Mouse (Mus musculus): Measurements from ENCODE around the gene Dnmt3c.
"Not testable (repeated sequence)": the region's sequence is repeated elsewhere in the genome, so short reads cannot be mapped to it uniquely, and the experiment has no call there.

Dnmt3c gene

DNA sequence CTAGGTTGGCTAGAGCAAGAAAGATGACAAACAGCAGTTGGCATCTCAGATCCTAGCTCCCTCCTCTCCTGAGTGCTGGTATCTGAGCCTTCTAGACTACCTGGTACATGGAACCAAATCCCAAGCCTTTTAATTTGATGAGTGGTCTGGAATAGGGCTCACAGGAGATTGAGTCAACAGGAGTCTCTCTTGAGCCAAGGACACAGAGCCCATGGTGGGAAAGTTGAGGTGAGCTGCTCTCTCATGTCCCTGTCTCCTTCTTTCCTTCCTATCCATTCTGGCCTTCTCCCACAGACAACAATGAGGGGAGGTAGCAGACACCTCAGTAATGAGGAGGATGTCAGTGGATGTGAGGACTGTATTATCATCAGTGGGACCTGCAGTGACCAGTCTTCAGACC is at the start of gene Dnmt3c:
TSS of gene Dnmt3c (plus strand) at position 301 of the 400 bp plus-strand sequence.
- no peak within 1 kb of the TSS for H3K4me3 ChIP-seq (replicated peaks; ENCODE audit: low read length)
- H3K27me3 ChIP-seq (ENCODE audit: insufficient read depth, low read length): 0 out of 2 replicates have a peak, but pooled peaks cover 10% of the 10 kb centered on the region
- no peaks in the 10 kb centered on the region for H3K4me1 ChIP-seq (replicated peaks; ENCODE audit: low read depth, low read length)
- no peaks in the 10 kb centered on the region for H3K36me3 ChIP-seq (ENCODE audit: insufficient read depth, low read length)
- TF ChIP-seq CTCF (conservative IDR thresholded peaks at IDR 0.05; ENCODE audit: low read length) (no peak), NANOG (IDR thresholded peaks at IDR 0.05; ENCODE audit: borderline replicate concordance, low read length) (no peak), POU5F1 (IDR thresholded peaks at IDR 0.05; ENCODE audit: borderline replicate concordance, low read length) (no peak)
- H3K9me3 ChIP-seq (ENCODE audit: low read length): no peaks in the 10 kb centered on the region

GRCm38 (mm10) chr2:153648773-153649297 is 47.6 kb upstream of the Dnmt3c start:
- Histone ChIP-seq H3K27me3 (ENCODE audit: insufficient read depth, low read length) (peaks cover 48% of the 10 kb centered on the region), H3K9me3 (ENCODE audit: low read length) (no peaks in the 10 kb centered on the region), H3K4me1 (replicated peaks; ENCODE audit: low read depth, low read length) (peaks cover 63% of the 10 kb centered on the region), H3K4me3 (replicated peaks; ENCODE audit: low read length) (peak overlapping the region; percentile 97), H3K36me3 (ENCODE audit: insufficient read depth, low read length) (peaks cover 26% of the 10 kb centered on the region)
- TF ChIP-seq POU5F1 (IDR thresholded peaks at IDR 0.05; ENCODE audit: borderline replicate concordance, low read length) (no peak), CTCF (conservative IDR thresholded peaks at IDR 0.05; ENCODE audit: low read length) (no peak), NANOG (IDR thresholded peaks at IDR 0.05; ENCODE audit: borderline replicate concordance, low read length) (no peak)

GRCm38 (mm10) chr2:153649298-153650013 is 47.0 kb upstream of the Dnmt3c start, which contains the start of gene Dnmt3b:
Dnmt3b (plus strand) TSS chr2:153649450.
- peaks cover 63% of the 10 kb centered on the region for H3K4me1 ChIP-seq (replicated peaks; ENCODE audit: low read depth, low read length)
- TF ChIP-seq POU5F1 (IDR thresholded peaks at IDR 0.05; ENCODE audit: borderline replicate concordance, low read length) (no peak), CTCF (conservative IDR thresholded peaks at IDR 0.05; ENCODE audit: low read length) (no peak), NANOG (IDR thresholded peaks at IDR 0.05; ENCODE audit: borderline replicate concordance, low read length) (no peak)
- peak within 1 kb of the TSS; percentile 97 for H3K4me3 ChIP-seq (replicated peaks; ENCODE audit: low read length)

GRCm38 (mm10) chr2:153650014-153650687 is 46.3 kb upstream of the Dnmt3c start:
- TF ChIP-seq NANOG (IDR thresholded peaks at IDR 0.05; ENCODE audit: borderline replicate concordance, low read length) (no peak), CTCF (conservative IDR thresholded peaks at IDR 0.05; ENCODE audit: low read length) (no peak), POU5F1 (IDR thresholded peaks at IDR 0.05; ENCODE audit: borderline replicate concordance, low read length) (no peak)
- peak overlapping the region; percentile 97 for H3K4me3 ChIP-seq (replicated peaks; ENCODE audit: low read length)
- no peaks in the 10 kb centered on the region for H3K9me3 ChIP-seq (ENCODE audit: low read length)
- H3K27me3 ChIP-seq (ENCODE audit: insufficient read depth, low read length): peaks cover 48% of the 10 kb centered on the region
- peaks cover 39% of the 10 kb centered on the region for H3K36me3 ChIP-seq (ENCODE audit: insufficient read depth, low read length)
- H3K4me1 ChIP-seq (replicated peaks; ENCODE audit: low read depth, low read length): peaks cover 63% of the 10 kb centered on the region

More at GRCm38 (mm10) chr2:153649298-153650013, 47.0 kb upstream of the Dnmt3c start, which contains the start of gene Dnmt3b:
- Histone ChIP-seq H3K36me3 (ENCODE audit: insufficient read depth, low read length) (peaks cover 32% of the 10 kb centered on the region), H3K9me3 (ENCODE audit: low read length) (no peaks in the 10 kb centered on the region), H3K27me3 (ENCODE audit: insufficient read depth, low read length) (peaks cover 48% of the 10 kb centered on the region)

GRCm38 (mm10) chr2:153651681-153652080 is 44.8 kb upstream of the Dnmt3c start:
- Histone ChIP-seq H3K27me3 (ENCODE audit: insufficient read depth, low read length) (peaks cover 37% of the 10 kb centered on the region), H3K4me1 (replicated peaks; ENCODE audit: low read depth, low read length) (peaks cover 73% of the 10 kb centered on the region), H3K4me3 (replicated peaks; ENCODE audit: low read length) (peak overlapping the region; percentile 97), H3K9me3 (ENCODE audit: low read length) (no peaks in the 10 kb centered on the region), H3K36me3 (ENCODE audit: insufficient read depth, low read length) (peaks cover 55% of the 10 kb centered on the region)
- TF ChIP-seq CTCF (conservative IDR thresholded peaks at IDR 0.05; ENCODE audit: low read length) (no peak), NANOG (IDR thresholded peaks at IDR 0.05; ENCODE audit: borderline replicate concordance, low read length) (no peak), POU5F1 (IDR thresholded peaks at IDR 0.05; ENCODE audit: borderline replicate concordance, low read length) (no peak)

DNA sequence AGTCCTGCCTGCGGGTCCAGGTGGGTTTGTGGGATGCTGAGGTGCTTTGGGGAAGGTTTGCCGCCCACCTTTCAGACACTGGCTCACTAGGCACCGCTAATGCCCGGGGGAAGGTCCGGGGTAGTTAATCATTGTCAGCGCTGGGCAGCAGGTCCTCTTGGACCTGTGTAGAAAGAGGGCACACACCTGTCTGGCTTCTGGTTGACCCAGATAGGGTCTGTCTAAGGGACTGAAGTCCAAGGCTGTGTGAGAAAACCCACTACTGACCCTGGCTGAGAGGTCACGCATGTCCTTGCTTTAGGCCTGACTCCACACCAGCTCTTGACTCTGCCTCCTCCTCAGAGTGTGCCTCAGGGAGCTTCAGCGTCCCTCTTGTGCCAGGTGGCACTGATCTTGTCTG is 38.8 kb upstream of the Dnmt3c start:
- H3K9me3 ChIP-seq (ENCODE audit: low read length); H3K4me3 ChIP-seq (replicated peaks; ENCODE audit: low read length); H3K27me3 ChIP-seq (ENCODE audit: insufficient read depth, low read length): not testable (repeated sequence)
- Histone ChIP-seq H3K36me3 (ENCODE audit: insufficient read depth, low read length) (peaks cover 89% of the 10 kb centered on the region), H3K4me1 (replicated peaks; ENCODE audit: low read depth, low read length) (peaks cover 70% of the 10 kb centered on the region)

- H3K4me3 ChIP-seq (replicated peaks; ENCODE audit: low read length): no peak overlapping the region
- H3K9me3 ChIP-seq (ENCODE audit: low read length): no peaks in the 10 kb centered on the region
- no peaks in the 10 kb centered on the region for H3K27me3 ChIP-seq (ENCODE audit: insufficient read depth, low read length)
- no peak for TF ChIP-seq CTCF (conservative IDR thresholded peaks at IDR 0.05; ENCODE audit: low read length)
- no peak for TF ChIP-seq POU5F1 (IDR thresholded peaks at IDR 0.05; ENCODE audit: borderline replicate concordance, low read length)
- no peak for TF ChIP-seq NANOG (IDR thresholded peaks at IDR 0.05; ENCODE audit: borderline replicate concordance, low read length)
- H3K36me3 ChIP-seq (ENCODE audit: insufficient read depth, low read length): peaks cover 93% of the 10 kb centered on the region
- peaks cover 49% of the 10 kb centered on the region for H3K4me1 ChIP-seq (replicated peaks; ENCODE audit: low read depth, low read length)
Measured at GRCm38 (mm10) chr2:153660616-153661015, 35.8 kb upstream of the Dnmt3c start.

DNA sequence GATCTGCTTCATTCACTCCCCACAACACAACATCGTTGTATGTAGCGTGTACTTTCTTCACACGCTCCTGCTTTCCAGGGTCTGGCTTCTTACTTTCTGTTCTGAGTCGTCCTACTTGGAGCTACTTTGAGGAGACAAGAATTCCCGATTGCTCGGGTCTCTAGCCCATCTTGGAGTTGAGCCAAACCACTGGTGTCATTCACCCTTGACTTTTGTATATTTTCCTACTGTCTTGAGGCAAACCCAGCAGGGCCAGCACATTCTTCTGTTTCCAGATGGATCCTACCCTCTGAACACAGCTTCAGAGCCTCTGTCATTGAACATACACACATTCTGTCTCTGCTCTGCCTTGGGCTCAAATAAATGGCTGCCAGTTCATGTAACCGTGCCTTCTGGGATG is 31.1 kb upstream of the Dnmt3c start:
- H3K36me3 ChIP-seq (ENCODE audit: insufficient read depth, low read length): peaks cover 100% of the 10 kb centered on the region
- H3K27me3 ChIP-seq (ENCODE audit: insufficient read depth, low read length): no peaks in the 10 kb centered on the region
- peaks cover 11% of the 10 kb centered on the region for H3K4me1 ChIP-seq (replicated peaks; ENCODE audit: low read depth, low read length)
- H3K9me3 ChIP-seq (ENCODE audit: low read length): no peaks in the 10 kb centered on the region
- TF ChIP-seq CTCF (conservative IDR thresholded peaks at IDR 0.05; ENCODE audit: low read length) (no peak), NANOG (IDR thresholded peaks at IDR 0.05; ENCODE audit: borderline replicate concordance, low read length) (no peak), POU5F1 (IDR thresholded peaks at IDR 0.05; ENCODE audit: borderline replicate concordance, low read length) (no peak)
- H3K4me3 ChIP-seq (replicated peaks; ENCODE audit: low read length): no peak overlapping the region

Measured in E14TG2a.4 (cell line).